Mouse (Mus musculus): ENCODE results near the gene Mmp20. TPM values are rescaled to one million over a fixed set of nuclear protein-coding genes. Genes with fewer than 3 reads are reported as not detected.

The Mmp20 gene
- polyA plus RNA-seq, 1 experiment from 2014 or later: not detected

- Histone ChIP-seq H3K27me3 (replicated peaks) (no peaks in the 10 kb centered on the region), H3K36me3 (no peaks in the 10 kb centered on the region), H3K9me3 (no peaks in the 10 kb centered on the region), H3K4me3 (no peak overlapping the region), H3K27ac (replicated peaks) (no peak overlapping the region), H3K9ac (no peak overlapping the region), H3K4me1 (no peaks in the 10 kb centered on the region), H3K4me2 (no peak overlapping the region)
- WGBS: 63% methylated on average over 3 of the region's 3 CpGs
- ATAC-seq (ENCODE audit: extremely low read depth, insufficient number of reproducible peaks, low FRiP score, low TSS enrichment): no peak
Observed at GRCm38 (mm10) chr9:7693961-7694360, 65.9 kb downstream of the Mmp20 start.

- Histone ChIP-seq H3K4me3 (no peak overlapping the region), H3K27me3 (replicated peaks) (no peaks in the 10 kb centered on the region), H3K4me2 (no peak overlapping the region), H3K4me1 (no peaks in the 10 kb centered on the region), H3K36me3 (no peaks in the 10 kb centered on the region), H3K9me3 (no peaks in the 10 kb centered on the region), H3K9ac (no peak overlapping the region), H3K27ac (replicated peaks) (no peak overlapping the region)
- 82% methylated on average over 3 of the region's 3 CpGs for whole genome bisulfite sequencing
- ATAC-seq (ENCODE audit: extremely low read depth, insufficient number of reproducible peaks, low FRiP score, low TSS enrichment): no peak
Observed at GRCm38 (mm10) chr9:7695646-7696045, 67.6 kb downstream of the Mmp20 start.

- Histone ChIP-seq H3K27ac (replicated peaks) (no peak overlapping the region), H3K9ac (no peak overlapping the region), H3K27me3 (replicated peaks) (no peaks in the 10 kb centered on the region), H3K36me3 (no peaks in the 10 kb centered on the region), H3K4me3 (no peak overlapping the region), H3K4me2 (no peak overlapping the region), H3K9me3 (no peaks in the 10 kb centered on the region), H3K4me1 (no peaks in the 10 kb centered on the region)
- 67% methylated on average over 6 of the region's 6 CpGs for WGBS
- no peak for ATAC-seq (ENCODE audit: extremely low read depth, insufficient number of reproducible peaks, low FRiP score, low TSS enrichment)
Observed at GRCm38 (mm10) chr9:7708698-7709097, 80.7 kb downstream of the Mmp20 start.

- 64% methylated on average over 4 of the region's 4 CpGs for WGBS
- no peaks in the 10 kb centered on the region for H3K9me3 ChIP-seq
Observed at GRCm38 (mm10) chr9:7711196-7711595, 83.2 kb downstream of the Mmp20 start.

GRCm38 (mm10) chr9:7714062-7714907 lies 86.3 kb downstream of the Mmp20 start:
- no peaks in the 10 kb centered on the region for H3K27me3 ChIP-seq (replicated peaks)
- H3K9me3 ChIP-seq: no peaks in the 10 kb centered on the region
- H3K4me1 ChIP-seq: no peaks in the 10 kb centered on the region
- H3K4me3 ChIP-seq: no peak overlapping the region
- H3K4me2 ChIP-seq: no peak overlapping the region
- H3K27ac ChIP-seq (replicated peaks): no peak overlapping the region
- H3K9ac ChIP-seq: no peak overlapping the region
- ATAC-seq (ENCODE audit: extremely low read depth, insufficient number of reproducible peaks, low FRiP score, low TSS enrichment): no peak
- WGBS: 26% methylated on average over 4 of the region's 4 CpGs
- H3K36me3 ChIP-seq: no peaks in the 10 kb centered on the region

More at GRCm38 (mm10) chr9:7711196-7711595, 83.2 kb downstream of the Mmp20 start:
- Histone ChIP-seq H3K27ac (replicated peaks) (no peak overlapping the region), H3K36me3 (no peaks in the 10 kb centered on the region), H3K4me1 (no peaks in the 10 kb centered on the region), H3K27me3 (replicated peaks) (no peaks in the 10 kb centered on the region), H3K4me2 (no peak overlapping the region), H3K4me3 (no peak overlapping the region), H3K9ac (no peak overlapping the region)
- no peak for ATAC-seq (ENCODE audit: extremely low read depth, insufficient number of reproducible peaks, low FRiP score, low TSS enrichment)

GRCm38 (mm10) chr9:7714908-7715175 lies 86.8 kb downstream of the Mmp20 start:
- H3K36me3 ChIP-seq: no peaks in the 10 kb centered on the region
- H3K27ac ChIP-seq (replicated peaks): no peak overlapping the region
- no peak overlapping the region for H3K4me2 ChIP-seq
- H3K4me1 ChIP-seq: no peaks in the 10 kb centered on the region
- H3K9me3 ChIP-seq: no peaks in the 10 kb centered on the region
- ATAC-seq (ENCODE audit: extremely low read depth, insufficient number of reproducible peaks, low FRiP score, low TSS enrichment): no peak
- H3K27me3 ChIP-seq (replicated peaks): no peaks in the 10 kb centered on the region
- 59% methylated on average over 2 of the region's 2 CpGs for WGBS
- no peak overlapping the region for H3K4me3 ChIP-seq
- no peak overlapping the region for H3K9ac ChIP-seq

GRCm38 (mm10) chr9:7721543-7721942 lies 93.5 kb downstream of the Mmp20 start:
- Histone ChIP-seq H3K36me3 (no peaks in the 10 kb centered on the region), H3K4me3 (no peak overlapping the region), H3K9me3 (no peaks in the 10 kb centered on the region), H3K27me3 (replicated peaks) (no peaks in the 10 kb centered on the region), H3K4me1 (no peaks in the 10 kb centered on the region), H3K4me2 (no peak overlapping the region), H3K9ac (no peak overlapping the region), H3K27ac (replicated peaks) (no peak overlapping the region)
- 85% methylated on average over 1 of the region's 1 CpGs for WGBS
- ATAC-seq (ENCODE audit: extremely low read depth, insufficient number of reproducible peaks, low FRiP score, low TSS enrichment): no peak

Other genes starting within 250 kb of the Mmp20 start
- gene Mmp1b, start 240.2 kb upstream of the Mmp20 start, polyA plus RNA-seq (2015; fragmentation: Nextera tagmentation; extraction: Ambion mirVana): not detected in 2 replicates
- not detected in 2 replicates for gene Mmp3, start 182.4 kb upstream of the Mmp20 start, polyA plus RNA-seq (2015; fragmentation: Nextera tagmentation; extraction: Ambion mirVana)
- not detected in 2 replicates for gene Mmp10, start 125.9 kb upstream of the Mmp20 start, polyA plus RNA-seq (2015; fragmentation: Nextera tagmentation; extraction: Ambion mirVana)
- 0.08 and 0.13 TPM in 2 replicates for gene Mmp8, start 69.8 kb upstream of the Mmp20 start, polyA plus RNA-seq (2015; fragmentation: Nextera tagmentation; extraction: Ambion mirVana)
- gene Mmp27, start 56.8 kb upstream of the Mmp20 start, polyA plus RNA-seq (2015; fragmentation: Nextera tagmentation; extraction: Ambion mirVana): not detected in 2 replicates
- gene Mmp7, start 63.9 kb downstream of the Mmp20 start, polyA plus RNA-seq (2015; fragmentation: Nextera tagmentation; extraction: Ambion mirVana): not detected in 2 replicates
- gene Tmem123, start 135.8 kb downstream of the Mmp20 start, polyA plus RNA-seq (2015; fragmentation: Nextera tagmentation; extraction: Ambion mirVana): 84.2 and 90.9 TPM in 2 replicates
- gene Birc2, start 208.8 kb downstream of the Mmp20 start, polyA plus RNA-seq (2015; fragmentation: Nextera tagmentation; extraction: Ambion mirVana): 21.6 and 22.7 TPM in 2 replicates
- gene Birc3, start 245.0 kb downstream of the Mmp20 start, polyA plus RNA-seq (2015; fragmentation: Nextera tagmentation; extraction: Ambion mirVana): 3.8 and 5.3 TPM in 2 replicates